Mouse (Mus musculus): ENCODE measurements around the gene Syne1.

DNA sequence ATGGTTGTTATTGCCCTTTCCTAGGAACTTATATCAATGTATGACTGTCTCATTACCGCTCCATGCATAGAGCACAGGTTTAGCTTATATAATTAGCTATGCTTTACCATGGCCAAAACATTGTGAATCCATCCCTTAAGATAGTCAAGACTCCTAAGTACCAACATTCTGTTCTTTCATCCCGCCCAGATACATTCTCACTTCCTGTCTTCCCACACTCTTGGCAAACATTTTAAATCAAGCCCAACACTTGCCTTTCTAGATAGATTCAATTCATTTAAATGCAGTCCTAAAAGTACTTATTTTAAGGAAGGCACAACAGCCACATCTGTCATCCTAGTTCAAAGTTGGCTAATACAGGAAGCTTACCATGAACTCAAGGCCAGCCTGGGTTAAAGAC, 113.5 kb downstream of the Syne1 start:
- no peak for TF ChIP-seq CTCF (IDR thresholded peaks at IDR 0.05; ENCODE audit: control insufficient read depth, insufficient read depth, low read length)
- no peak for TF ChIP-seq POLR2A (IDR thresholded peaks at IDR 0.05; ENCODE audit: borderline replicate concordance, control insufficient read depth, low read depth, low read length)

All from bone marrow, adult 2 months (tissue).